11 mouse cellular contexts compared by ENCODE assay signal in the genomic region with DNA sequence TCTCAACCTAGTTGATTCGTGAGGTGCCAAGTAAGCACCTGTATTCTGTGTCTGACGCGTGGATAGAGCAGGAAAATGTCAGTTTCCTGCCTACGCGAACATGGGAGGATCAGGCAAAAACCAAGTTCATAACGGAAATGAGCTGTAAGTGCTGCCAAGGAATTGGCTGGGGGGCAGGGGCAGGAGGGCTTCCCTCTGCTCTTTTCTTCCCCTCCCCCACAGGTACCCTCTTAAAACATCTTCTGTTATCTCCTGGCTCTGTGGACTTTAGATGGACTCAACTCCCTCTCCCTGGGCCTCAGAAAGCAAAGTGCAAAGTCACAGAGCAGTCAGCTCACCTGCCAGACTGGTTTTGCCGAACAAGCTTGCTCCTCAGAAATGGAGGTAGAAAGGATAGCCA. TPM values are rescaled to one million over a fixed set of nuclear protein-coding genes. Genes with fewer than 3 reads are reported as not detected.
A peak's percentile ranks its signal among the peaks of the same experiment; 100 is the strongest.
DNase-seq lines count a peak whose midpoint lies in the region; ATAC-seq and TF ChIP-seq lines count a peak whose summit lies in the region.
"Had no signal": no experiment of that assay in that cellular context is flagged by ENCODE, and none has a peak within 500 bp of the region (broad histone marks: within the 10 kb centered on the region; RNA-seq: fewer than 3 reads in every experiment).

No protein-coding gene starts in this region.

- peak overlapping the region; percentile 56 for H3K4me2 ChIP-seq in intestine, embryonic 16.5 days (ENCODE audit: low read depth, low read length)
- H3K4me2 ChIP-seq in liver, embryonic 14.5 days (ENCODE audit: low read depth), result peak overlapping the region; percentile 76

- peaks cover 9% of the 10 kb centered on the region for H3K4me1 ChIP-seq in heart, embryonic 10.5 days
- H3K4me1 ChIP-seq in intestine, embryonic 16.5 days (ENCODE audit: control insufficient read depth, insufficient read depth, low read length), result peaks cover 8% of the 10 kb centered on the region
- peaks cover 2 to 22% of the 10 kb centered on the region in 2 experiments; a peak in 3 of 4 replicates for H3K4me1 ChIP-seq in liver, embryonic 14.5 days (replicated peaks; ENCODE audit: control insufficient read depth in 2 of 2, insufficient read depth in 2 of 2, low read length in 1 of 2)

- peak; percentile 38 for ATAC-seq in CD4-positive, CD25-positive, alpha-beta regulatory T cell, adult 4 months
- peak; percentile 61 for ATAC-seq in intestine, embryonic 16.5 days
- no peak for ATAC-seq in liver, embryonic 14.5 days (ENCODE audit: insufficient read depth)
- ATAC-seq in monocyte, adult 5-6 weeks (replicated peaks; ENCODE audit: insufficient number of reproducible peaks, low FRiP score, low TSS enrichment, poor library complexity, severe bottlenecking), result no peak

- H3K9me3 ChIP-seq in heart, embryonic 10.5 days, result no peaks in the 10 kb centered on the region
- H3K9me3 ChIP-seq in intestine, embryonic 16.5 days (ENCODE audit: control insufficient read depth, low read length), result no peaks in the 10 kb centered on the region
- H3K9me3 ChIP-seq in liver, embryonic 14.5 days (ENCODE audit: control insufficient read depth, low read length), result no peaks in the 10 kb centered on the region
- H3K9me3 ChIP-seq: midbrain, embryonic 12.5 days had no signal

- WGBS in heart, embryonic 10.5 days, result 67% methylated on average over 7 of the region's 7 CpGs
- 50% methylated on average over 7 of the region's 7 CpGs for WGBS in intestine, embryonic 16.5 days
- 52% methylated on average over 7 of the region's 7 CpGs for whole genome bisulfite sequencing in liver, embryonic 14.5 days (ENCODE audit: insufficient replicate concordance)

- no peak for TF ChIP-seq CTCF in liver, embryonic 14.5 days (IDR thresholded peaks at IDR 0.05; ENCODE audit: low read depth)

- DNase-seq in heart, embryonic 10.5 days (ENCODE audit: low spot score), result no peak
- no peak for DNase-seq in heart, postnatal 10 days
- no peak for DNase-seq in liver, embryonic 14.5 days (ENCODE audit: low read depth in 3 of 3, low spot score in 3 of 3)
- no peak for DNase-seq in heart, postnatal 36 days
- no peak for DNase-seq in heart, adult 8-10 months (ENCODE audit: low spot score)
- DNase-seq: cerebellum, postnatal 36 days; heart, postnatal 14 days had no signal

- H3K36me3 ChIP-seq in heart, embryonic 10.5 days, result peaks cover 22% of the 10 kb centered on the region
- peaks cover 10% of the 10 kb centered on the region for H3K36me3 ChIP-seq in intestine, embryonic 16.5 days (ENCODE audit: control insufficient read depth, insufficient read depth, low read length)
- H3K36me3 ChIP-seq in liver, embryonic 14.5 days (replicated peaks; ENCODE audit: control insufficient read depth, insufficient read depth, low read depth), result peaks cover 9% of the 10 kb centered on the region

- no peak overlapping the region for H3K9ac ChIP-seq in intestine, embryonic 16.5 days (ENCODE audit: low read depth, low read length)
- H3K9ac ChIP-seq in liver, embryonic 14.5 days (replicated peaks), result no peak overlapping the region

- H3K27ac ChIP-seq in heart, embryonic 10.5 days, result peak overlapping the region; percentile 92
- H3K27ac ChIP-seq in intestine, embryonic 16.5 days (ENCODE audit: low read length), result peak overlapping the region; percentile 92
- H3K27ac ChIP-seq in liver, embryonic 14.5 days, result peak overlapping the region; percentile 16; the same call in 1 of the 2 replicates
- H3K27ac ChIP-seq: midbrain, embryonic 12.5 days had no signal

- TF ChIP-seq EP300 in liver, embryonic 14.5 days (IDR thresholded peaks at IDR 0.05; ENCODE audit: low read depth), result no peak

- intact Hi-C loops in heart, postnatal 10 days (cut with DNase I), result loop anchor here (10.0 kb wide), 1 partner anchor 98 kb away; a partner anchor contains a TSS
- intact Hi-C loops in heart, postnatal 36 days (cut with DNase I), result loop anchor here (2.0 to 5.0 kb wide), 4 partner anchors 22 to 141 kb away; a partner anchor contains a TSS

- peak overlapping the region; percentile 69; the same call in 1 of the 2 replicates for H3K4me3 ChIP-seq in heart, embryonic 10.5 days
- no peak overlapping the region for H3K4me3 ChIP-seq in intestine, embryonic 16.5 days (ENCODE audit: low read length)
- H3K4me3 ChIP-seq in liver, embryonic 14.5 days (ENCODE audit: insufficient read depth in 1 of 2, low read depth in 2 of 2, low read length in 2 of 2), result peak overlapping the region in 1 of 2 experiments; percentile 73; a peak in 1 of 4 replicates

- H3K27me3 ChIP-seq in heart, embryonic 10.5 days (ENCODE audit: insufficient read depth, poor library complexity, severe bottlenecking), result no peaks in the 10 kb centered on the region
- H3K27me3 ChIP-seq in intestine, embryonic 16.5 days (replicated peaks; ENCODE audit: control insufficient read depth, insufficient read depth, low read length), result no peaks in the 10 kb centered on the region
- H3K27me3 ChIP-seq in liver, embryonic 14.5 days (ENCODE audit: control insufficient read depth, insufficient read depth, low read length), result no peaks in the 10 kb centered on the region
- H3K27me3 ChIP-seq: midbrain, embryonic 12.5 days had no signal

RNA-seq across cellular contexts. Expression of a gene that starts 0.3 kb away (rescaled TPM):
- polyA plus RNA-seq in heart, embryonic 10.5 days (2016; fragmentation: Nextera tagmentation; extraction: Ambion mirVana), result 7.0 and 10.1 TPM in 2 replicates
- 1 to 10 TPM; 6.1 to 6.4 TPM for total RNA-seq in heart, postnatal 10 days (2021)
- 1 to 10 TPM in 1 of 2 experiments, under 1 TPM in 1; 0.81 to 1.3 TPM for polyA plus RNA-seq in CD4-positive, CD25-positive, alpha-beta regulatory T cell, adult 4 months (2017; shearing (Covaris generic))
- polyA plus RNA-seq in intestine, embryonic 16.5 days (2015; fragmentation: Nextera tagmentation; extraction: Ambion mirVana), result 115 and 118 TPM in 2 replicates
- 3.6 and 4.2 TPM in 2 replicates for polyA plus RNA-seq in liver, embryonic 14.5 days (2012; rRNA removed)
- polyA plus RNA-seq in liver, embryonic 14.5 days (2014; fragmentation: Nextera tagmentation; extraction: Ambion mirVana), result 6.4 and 9.1 TPM in 2 replicates
- 1 to 10 TPM; 3.2 to 3.8 TPM for total RNA-seq in heart, postnatal 36 days (2021)
- 0.57 to 2.3 TPM (median 0.97 TPM) in 3 replicates for total RNA-seq in monocyte, adult 5-6 weeks (2017)
- total RNA-seq in heart, adult 8-10 months (2022), result 1 to 10 TPM; 4.7 to 6.9 (median 5.3) TPM

RNA-seq across cellular contexts. Expression of a gene that starts 16.7 kb away (rescaled TPM):
- polyA plus RNA-seq in heart, embryonic 10.5 days (2016; fragmentation: Nextera tagmentation; extraction: Ambion mirVana), result 144 and 157 TPM in 2 replicates
- total RNA-seq in heart, postnatal 10 days (2021), result 10 to 100 TPM; 61.1 to 65.2 TPM
- 10 to 100 TPM; 57.8 to 78.7 TPM for polyA plus RNA-seq in CD4-positive, CD25-positive, alpha-beta regulatory T cell, adult 4 months (2017; shearing (Covaris generic))
- polyA plus RNA-seq in intestine, embryonic 16.5 days (2015; fragmentation: Nextera tagmentation; extraction: Ambion mirVana), result 189 and 191 TPM in 2 replicates
- polyA plus RNA-seq in liver, embryonic 14.5 days (2012; rRNA removed), result 296 and 338 TPM in 2 replicates
- 629 and 675 TPM in 2 replicates for polyA plus RNA-seq in liver, embryonic 14.5 days (2014; fragmentation: Nextera tagmentation; extraction: Ambion mirVana)
- 10 to 100 TPM; 68.1 to 68.2 TPM for total RNA-seq in heart, postnatal 36 days (2021)
- 5.4 to 10.0 TPM (median 5.6 TPM) in 3 replicates for total RNA-seq in monocyte, adult 5-6 weeks (2017)
- total RNA-seq in heart, adult 8-10 months (2022), result 10 to 100 TPM; 71.0 to 88.7 (median 82.7) TPM

RNA-seq across cellular contexts. Expression of a gene that starts 21.9 kb away (rescaled TPM):
- polyA plus RNA-seq in heart, embryonic 10.5 days (2016; fragmentation: Nextera tagmentation; extraction: Ambion mirVana), result 72.1 and 87.4 TPM in 2 replicates
- 10 to 100 TPM; 23.4 to 24.4 TPM for total RNA-seq in heart, postnatal 10 days (2021)
- polyA plus RNA-seq in CD4-positive, CD25-positive, alpha-beta regulatory T cell, adult 4 months (2017; shearing (Covaris generic)), result 10 to 100 TPM; 27.5 to 27.7 TPM
- 57.5 and 67.5 TPM in 2 replicates for polyA plus RNA-seq in intestine, embryonic 16.5 days (2015; fragmentation: Nextera tagmentation; extraction: Ambion mirVana)
- 24.3 and 37.4 TPM in 2 replicates for polyA plus RNA-seq in liver, embryonic 14.5 days (2012; rRNA removed)
- 54.7 and 59.8 TPM in 2 replicates for polyA plus RNA-seq in liver, embryonic 14.5 days (2014; fragmentation: Nextera tagmentation; extraction: Ambion mirVana)
- total RNA-seq in heart, postnatal 36 days (2021), result 10 to 100 TPM; 17.1 to 20.2 TPM
- 17.8 to 18.8 TPM (median 18.0 TPM) in 3 replicates for total RNA-seq in monocyte, adult 5-6 weeks (2017)
- total RNA-seq in heart, adult 8-10 months (2022), result 10 to 100 TPM; 16.9 to 21.1 (median 17.9) TPM

RNA-seq across cellular contexts. Expression of a gene that starts 22.2 kb away (rescaled TPM):
- polyA plus RNA-seq in heart, embryonic 10.5 days (2016; fragmentation: Nextera tagmentation; extraction: Ambion mirVana), result 0.36 and 0.49 TPM in 2 replicates
- under 1 TPM; 0.22 to 0.34 TPM for total RNA-seq in heart, postnatal 10 days (2021)
- not detected for polyA plus RNA-seq in CD4-positive, CD25-positive, alpha-beta regulatory T cell, adult 4 months (2017; shearing (Covaris generic))
- polyA plus RNA-seq in intestine, embryonic 16.5 days (2015; fragmentation: Nextera tagmentation; extraction: Ambion mirVana), result 0.15 and 0.33 TPM in 2 replicates
- polyA plus RNA-seq in liver, embryonic 14.5 days (2012; rRNA removed), result 0.10 and 0.12 TPM in 2 replicates
- 0.08 and 0.20 TPM in 2 replicates for polyA plus RNA-seq in liver, embryonic 14.5 days (2014; fragmentation: Nextera tagmentation; extraction: Ambion mirVana)
- under 1 TPM in 1 of 2 experiments, not detected in 1; 0.22 TPM for total RNA-seq in heart, postnatal 36 days (2021)
- 0.19 TPM in 1 of 3 replicates, not detected in the others for total RNA-seq in monocyte, adult 5-6 weeks (2017)
- under 1 TPM in 1 of 4 experiments, not detected in 3; 0.16 TPM for total RNA-seq in heart, adult 8-10 months (2022)

RNA-seq across cellular contexts. Expression of a gene that starts 23.1 kb away (rescaled TPM):
- polyA plus RNA-seq in heart, embryonic 10.5 days (2016; fragmentation: Nextera tagmentation; extraction: Ambion mirVana), result 0.46 and 2.0 TPM in 2 replicates
- total RNA-seq in heart, postnatal 10 days (2021), result under 1 TPM in 1 of 2 experiments, not detected in 1; 0.19 TPM
- 1 to 10 TPM in 1 of 2 experiments, under 1 TPM in 1; 0.73 to 1.5 TPM for polyA plus RNA-seq in CD4-positive, CD25-positive, alpha-beta regulatory T cell, adult 4 months (2017; shearing (Covaris generic))
- 29.9 and 31.6 TPM in 2 replicates for polyA plus RNA-seq in intestine, embryonic 16.5 days (2015; fragmentation: Nextera tagmentation; extraction: Ambion mirVana)
- 0.19 and 0.25 TPM in 2 replicates for polyA plus RNA-seq in liver, embryonic 14.5 days (2012; rRNA removed)
- 0.17 and 0.23 TPM in 2 replicates for polyA plus RNA-seq in liver, embryonic 14.5 days (2014; fragmentation: Nextera tagmentation; extraction: Ambion mirVana)
- total RNA-seq in heart, postnatal 36 days (2021), result not detected
- 3.1 to 11.8 TPM (median 8.4 TPM) in 3 replicates for total RNA-seq in monocyte, adult 5-6 weeks (2017)
- under 1 TPM in 2 of 4 experiments, not detected in 2; 0.16 to 0.23 TPM for total RNA-seq in heart, adult 8-10 months (2022)

Comparison
In these comparisons a context has a peak if more than half of its experiments do, and no peak if none do; other contexts are left out.
1. H3K27ac ChIP-seq: peak in every context shown above with its lines; median percentile 92 in heart, embryonic 10.5 days; 92 in intestine, embryonic 16.5 days; 16 in liver, embryonic 14.5 days.
2. ATAC-seq: peak in CD4-positive, CD25-positive, alpha-beta regulatory T cell, adult 4 months (single experiment) and intestine, embryonic 16.5 days (single experiment); none in liver, embryonic 14.5 days (single experiment) and monocyte, adult 5-6 weeks (single experiment).